Mouse (Mus musculus) lung, postnatal 10 days (tissue): ENCODE measurements around the gene Vmn1r179.
A peak's percentile ranks its signal among the peaks of the same experiment; 100 is the strongest.
"Not testable (repeated sequence)": the region's sequence is repeated elsewhere in the genome, so short reads cannot be mapped to it uniquely, and the experiment has no call there.

Experiments used
- DNase-seq: peaks from one replicate; pipeline ENCODE4 v3.0.0; 2021

The Vmn1r179 gene

DNA sequence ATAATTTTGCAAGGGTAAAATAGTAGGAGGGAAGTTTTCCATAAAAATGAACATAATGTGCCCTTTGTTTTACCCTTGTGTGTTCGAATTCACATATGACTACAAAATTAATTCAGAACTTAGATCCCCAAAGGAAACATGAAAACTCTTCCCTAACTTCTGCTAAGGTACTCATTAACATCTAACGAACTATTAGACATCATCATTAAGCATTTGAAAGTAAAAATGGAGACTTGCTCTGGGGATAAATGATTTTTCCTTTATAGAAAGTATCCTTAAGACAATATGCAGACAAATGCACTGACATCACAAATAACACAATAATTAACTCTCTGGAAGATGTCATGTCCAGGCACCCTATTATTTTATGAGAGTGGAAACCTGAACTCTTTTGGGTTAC is at the start of gene Vmn1r179:
Vmn1r179 (plus strand) TSS at position 301 of the 400 bp plus-strand sequence.
- DNase-seq: no peak

DNA sequence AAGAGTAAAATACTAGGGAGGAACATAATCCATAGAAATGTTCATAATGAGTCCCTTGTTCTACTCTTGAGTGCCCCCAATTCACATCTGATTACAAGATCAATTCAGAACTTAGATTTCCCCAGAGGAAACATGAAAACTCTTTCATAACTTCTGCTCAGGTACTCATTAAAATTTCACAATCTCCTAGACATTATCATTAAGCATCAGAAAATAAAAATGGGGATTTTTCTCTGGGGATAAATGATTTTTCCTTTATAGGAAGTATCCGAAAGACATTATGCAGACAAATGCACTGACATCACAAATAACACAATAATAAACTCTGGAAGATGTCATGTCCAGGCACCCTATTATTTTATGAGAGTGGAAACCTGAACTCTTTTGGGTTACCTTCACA is 35.1 kb upstream of the Vmn1r179 start, which contains the start of gene Vmn1r178:
Vmn1r178 (plus strand) TSS at position 301 of the 400 bp plus-strand sequence.
- DNase-seq: no peak

DNA sequence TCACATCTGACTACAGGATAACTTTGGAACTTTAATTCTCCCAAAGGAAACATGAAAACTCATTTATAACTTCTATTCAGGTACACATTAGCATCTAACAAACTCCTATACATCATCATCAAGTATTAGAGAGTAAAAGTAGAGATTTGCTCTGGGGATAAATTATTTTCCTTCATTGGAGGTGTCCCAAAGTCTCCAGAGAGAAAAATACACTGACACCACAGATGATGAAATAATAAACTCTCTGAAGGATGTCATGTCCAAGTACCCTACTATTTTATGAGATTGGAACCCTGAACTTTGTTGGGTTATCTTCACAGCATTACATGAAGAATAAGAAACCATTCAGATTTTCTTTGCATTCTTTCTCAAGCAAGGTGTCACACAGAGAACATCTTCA is 23.6 kb downstream of the Vmn1r179 start, which contains the start of gene Vmn1r180:
Vmn1r180 (plus strand) TSS at position 301 of the 400 bp plus-strand sequence.
- DNase-seq: no peak

DNA sequence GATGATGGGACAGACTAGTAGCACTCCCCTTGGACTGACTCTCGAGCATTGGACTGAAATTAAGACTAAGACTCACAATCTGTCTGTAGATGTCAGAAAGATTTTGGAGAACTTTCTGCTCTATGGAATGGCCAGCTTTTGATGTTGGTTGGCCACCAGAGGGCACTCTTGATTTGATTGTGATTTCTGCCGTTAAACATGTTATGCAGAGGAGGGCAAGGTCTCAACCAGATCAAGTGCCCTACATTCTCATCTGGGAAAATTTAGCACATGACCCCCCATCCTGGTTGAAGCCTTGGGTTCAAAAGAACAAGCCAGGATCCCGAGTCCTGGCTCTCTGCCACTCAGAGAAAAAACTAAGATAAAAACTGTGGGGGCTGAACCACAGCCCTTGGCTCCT is 41.3 kb downstream of the Vmn1r179 start:
- peak; percentile 24 for DNase-seq

DNA sequence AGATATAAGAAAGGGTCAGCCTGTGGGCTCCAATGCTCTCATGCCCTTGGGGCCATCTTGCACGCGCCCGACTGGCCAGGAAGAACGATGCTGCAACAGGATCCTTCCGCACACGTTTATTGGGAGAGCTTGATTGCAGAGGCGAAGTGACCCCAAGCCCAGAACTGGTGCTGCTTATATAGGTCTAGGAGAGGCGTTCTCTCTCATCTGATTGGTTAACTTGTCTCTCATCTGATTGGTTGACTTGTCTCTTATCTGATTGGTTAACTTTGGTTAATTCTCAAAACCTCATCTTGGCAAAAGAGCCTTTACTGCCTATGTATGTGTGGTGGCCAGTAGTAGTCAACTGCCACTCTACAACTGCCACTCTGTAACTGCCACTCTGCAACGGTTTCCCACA is 47.5 kb downstream of the Vmn1r179 start, which contains the start of gene Vmn1r181:
Vmn1r181 (plus strand) TSS at position 301 of the 400 bp plus-strand sequence.
- not testable (repeated sequence) for DNase-seq
